Mouse (Mus musculus): ENCODE results near the gene Atp6v1fnb.

DNA sequence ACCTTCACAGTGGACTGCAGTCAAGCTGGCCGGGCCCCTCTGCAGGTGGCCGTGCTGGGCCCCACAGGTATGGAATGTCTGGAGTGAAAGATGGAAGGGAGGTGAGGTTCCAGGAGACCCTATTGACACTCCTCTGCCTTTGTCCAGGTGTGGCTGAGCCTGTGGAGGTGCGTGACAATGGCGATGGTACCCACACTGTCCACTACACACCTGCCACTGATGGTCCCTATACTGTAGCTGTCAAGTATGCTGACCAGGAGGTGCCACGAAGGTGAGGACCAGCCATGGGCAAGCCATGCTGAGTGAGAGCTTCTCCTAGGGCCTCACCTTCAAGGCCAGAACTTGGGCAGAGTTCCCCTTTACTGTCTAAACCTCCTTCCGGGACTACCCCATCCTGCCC lies 20.6 kb upstream of the Atp6v1fnb start:
- TF ChIP-seq POLR2A (IDR thresholded peaks at IDR 0.05; ENCODE audit: insufficient read depth, low read depth, low read length) (no peak), CTCF (IDR thresholded peaks at IDR 0.05; ENCODE audit: insufficient read depth, low read depth, low read length) (no peak)
